Mouse (Mus musculus) adrenal gland, postnatal 14 days (tissue): ENCODE results near the gene Olfr1082. TPM values are rescaled to one million over a fixed set of nuclear protein-coding genes. Genes with fewer than 3 reads are reported as not detected.
"Not testable (repeated sequence)": the region's sequence is repeated elsewhere in the genome, so short reads cannot be mapped to it uniquely, and the experiment has no call there.

Source experiments
- DNase-seq: peaks from one replicate; pipeline ENCODE4 v3.0.0; 2021; ENCODE audit warnings: mixed read lengths
- long read RNA-seq, 2 experiments: library from polyadenylated mRNA; stranded (forward); transcript quantifications; one replicate each; pipeline ENCODE4 v2.0.0; 2021
- total RNA-seq: library from RNA; stranded (reverse); gene quantifications from 2 replicates; pipeline ENCODE4 v1.2.3, GENCODE M21; 2021

Olfr1082 gene
- total RNA-seq, result not detected in 2 replicates
- long read RNA-seq, experiment 1, result 0 reads
- long read RNA-seq, experiment 2, result 0 reads

DNA sequence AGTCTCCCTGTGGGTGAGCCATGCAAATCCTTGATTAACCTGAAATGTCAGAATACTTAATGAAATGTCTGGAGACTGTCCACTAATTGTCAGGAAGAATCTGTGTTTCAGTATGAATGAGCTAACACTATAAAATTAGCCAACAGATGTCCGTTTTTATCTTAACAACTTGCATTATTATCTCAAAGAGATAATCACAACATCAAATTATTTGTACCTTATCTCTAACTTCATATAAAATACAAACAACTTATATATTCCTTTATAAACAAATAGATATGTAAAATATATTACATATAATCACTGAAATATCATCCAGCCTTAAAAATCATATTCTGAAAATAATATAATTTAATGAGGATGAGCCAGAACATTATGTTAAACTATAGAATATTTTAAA, at the start of gene Olfr1082:
TSS of gene Olfr1082 (minus strand) at position 101 of the 400 bp plus-strand sequence.
- not testable (repeated sequence) for DNase-seq

DNA sequence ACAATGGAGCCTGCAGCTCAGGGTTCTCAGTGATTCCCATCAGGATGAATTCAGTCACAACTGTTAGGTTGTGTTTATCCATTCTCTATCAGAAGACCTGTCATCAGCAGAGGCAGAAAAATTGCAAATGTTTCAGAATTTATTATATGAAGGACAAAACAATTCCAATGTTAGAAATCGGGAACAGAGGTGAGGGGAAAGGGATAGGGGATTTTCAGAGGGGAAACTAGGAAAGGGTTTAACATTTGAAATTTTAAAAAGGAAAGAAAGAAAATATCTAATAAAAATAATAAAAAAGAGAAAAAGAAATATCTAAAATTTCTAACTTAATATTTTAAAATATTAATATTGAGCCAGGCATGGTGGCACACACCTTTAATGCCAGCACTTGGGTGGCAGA, 40.9 kb upstream of the Olfr1082 start, which contains the start of gene Olfr1084:
TSS of gene Olfr1084 (minus strand) at position 101 of the 400 bp plus-strand sequence.
- not testable (repeated sequence) for DNase-seq

DNA sequence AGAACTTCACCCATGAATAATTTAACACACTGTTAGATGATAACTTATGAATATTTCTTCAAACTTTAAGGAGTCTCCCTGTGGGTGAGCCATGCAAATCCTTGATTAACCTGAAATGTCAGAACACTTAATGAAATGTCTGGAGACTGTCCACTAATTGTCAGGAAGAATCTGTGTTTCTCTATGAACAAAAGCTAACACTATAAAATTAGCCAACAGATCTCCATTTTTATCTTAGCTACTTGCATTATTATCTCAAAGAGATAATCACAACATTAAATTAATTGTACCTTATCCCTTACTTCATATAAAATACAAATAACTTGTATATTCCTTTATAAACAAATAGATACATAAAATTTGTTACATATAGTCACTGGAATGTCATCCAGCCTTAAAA, 40.6 kb downstream of the Olfr1082 start, which contains the start of gene Olfr1080:
TSS of gene Olfr1080 (minus strand) at position 101 of the 400 bp plus-strand sequence.
- DNase-seq, result not testable (repeated sequence)

Other genes with a start within 250 kb of the Olfr1082 start
- gene Olfr1055, start 248.7 kb downstream of the Olfr1082 start, total RNA-seq, result not detected in 2 replicates
- not detected in 2 replicates for gene Olfr1056, start 236.5 kb downstream of the Olfr1082 start, total RNA-seq
- not detected in 2 replicates for gene Olfr1057, start 220.6 kb downstream of the Olfr1082 start, total RNA-seq
- gene Olfr1058, start 210.4 kb downstream of the Olfr1082 start, total RNA-seq, result not detected in 2 replicates
- gene Olfr1061, start 184.9 kb downstream of the Olfr1082 start, total RNA-seq, result not detected in 2 replicates
- not detected in 2 replicates for gene Olfr1062, start 172.2 kb downstream of the Olfr1082 start, total RNA-seq
- gene Olfr1065, start 148.4 kb downstream of the Olfr1082 start, total RNA-seq, result not detected in 2 replicates
- gene Olfr1066, start 142.7 kb downstream of the Olfr1082 start, total RNA-seq, result not detected in 2 replicates
- gene Olfr228, start 111.6 kb downstream of the Olfr1082 start, total RNA-seq, result not detected in 2 replicates
- not detected in 2 replicates for gene Olfr1076, start 90.5 kb downstream of the Olfr1082 start, total RNA-seq
- gene Olfr1079, start 56.5 kb downstream of the Olfr1082 start, total RNA-seq, result not detected in 2 replicates
- gene Olfr1080, start 40.7 kb downstream of the Olfr1082 start, total RNA-seq, result not detected in 2 replicates
- gene Olfr1084, start 40.8 kb upstream of the Olfr1082 start, total RNA-seq, result not detected in 2 replicates
- not detected in 2 replicates for gene Olfr1085, start 63.1 kb upstream of the Olfr1082 start, total RNA-seq
- gene Olfr1086, start 81.1 kb upstream of the Olfr1082 start, total RNA-seq, result not detected in 2 replicates
- not detected in 2 replicates for gene Olfr1087, start 99.4 kb upstream of the Olfr1082 start, total RNA-seq
- not detected in 2 replicates for gene Olfr1089, start 134.7 kb upstream of the Olfr1082 start, total RNA-seq
- not detected in 2 replicates for gene Olfr1090, start 160.0 kb upstream of the Olfr1082 start, total RNA-seq
- not detected in 2 replicates for gene Olfr1093, start 183.5 kb upstream of the Olfr1082 start, total RNA-seq
- not detected in 2 replicates for gene Olfr141, start 211.1 kb upstream of the Olfr1082 start, total RNA-seq
- not detected in 2 replicates for gene Olfr1094, start 225.7 kb upstream of the Olfr1082 start, total RNA-seq